Mouse (Mus musculus) small intestine, adult 2 months (tissue): Measurements from ENCODE around the gene Map4k4. TPM values are rescaled to one million over a fixed set of nuclear protein-coding genes. Genes with fewer than 3 reads are reported as not detected.

Experiments used
- H3K27ac ChIP-seq: fragments of 200-500 bp; 2 replicates; pipeline ENCODE4 v1.5.1; 2012; ENCODE audit warnings: low read depth, low read length, control low read depth, inconsistent platforms; ENCODE audit not compliant: insufficient read depth
- H3K27me3 ChIP-seq: fragments of 200-500 bp; 2 replicates; pipeline ENCODE4 v1.6.1; 2012; ENCODE audit warnings: mild to moderate bottlenecking, moderate library complexity, low read length, inconsistent platforms; ENCODE audit not compliant: control insufficient read depth, insufficient read depth
- H3K36me3 ChIP-seq: fragments of 200-500 bp; 2 replicates; pipeline ENCODE4 v1.6.1; 2012; ENCODE audit warnings: mild to moderate bottlenecking, low read length, control low read depth, inconsistent platforms; ENCODE audit not compliant: control insufficient read depth, insufficient read depth
- H3K4me1 ChIP-seq: fragments of 200-500 bp; 2 replicates; pipeline ENCODE4 v1.6.1; 2012; ENCODE audit warnings: low read length, inconsistent platforms, mixed read lengths; ENCODE audit not compliant: control insufficient read depth, insufficient read depth, insufficient read length
- H3K4me3 ChIP-seq: fragments of 200-500 bp; 2 replicates; pipeline ENCODE4 v1.5.1; 2012; ENCODE audit warnings: low read depth, mild to moderate bottlenecking, control low read depth, inconsistent platforms, low read length, moderate library complexity
- CTCF ChIP-seq: fragments of 200-500 bp; IDR thresholded peaks from 2 replicates; pipeline ENCODE4 v1.5.1; 2012; ENCODE audit warnings: low read depth, mild to moderate bottlenecking, control low read depth, inconsistent platforms, low read length, moderate library complexity, mixed read lengths; ENCODE audit not compliant: insufficient replicate concordance, insufficient read length; ENCODE audit errors: extremely low read depth
- POLR2A ChIP-seq: fragments of 200-500 bp; IDR thresholded peaks from 2 replicates; pipeline ENCODE4 v1.6.1; 2012; ENCODE audit warnings: low read depth, mild to moderate bottlenecking, control low read depth, inconsistent platforms, low read length, moderate library complexity
- WGBS: fragments of 180-500 bp; shearing (Covaris S2); methylation state at CpG from one replicate; pipeline ENCODE4 v1.1.7; 2018; 5-methylcytosine and 5-hydroxymethylcytosine counted together
- polyA plus RNA-seq: library from polyadenylated mRNA; depleted of rRNA; stranded (reverse); fragments of >200 nt; gene quantifications from 2 replicates; pipeline ENCODE4 v1.2.3, GENCODE M21; 2012

Gene Map4k4
- polyA plus RNA-seq, 1 experiment: 41.0 TPM

GRCm38 (mm10) chr1:40046600-40046999, 145.9 kb downstream of the Map4k4 start:
- WGBS: 73% methylated on average over 5 of the region's 5 CpGs
- Histone ChIP-seq H3K27ac (no peak overlapping the region), H3K36me3 (no peaks in the 10 kb centered on the region), H3K4me3 (no peak overlapping the region), H3K27me3 (no peaks in the 10 kb centered on the region), H3K4me1 (no peaks in the 10 kb centered on the region)
- TF ChIP-seq CTCF: no peak
- TF ChIP-seq POLR2A: no peak

GRCm38 (mm10) chr1:40051157-40051556, 150.4 kb downstream of the Map4k4 start:
- no peak for TF ChIP-seq POLR2A
- TF ChIP-seq CTCF: no peak
- Histone ChIP-seq H3K27me3 (no peaks in the 10 kb centered on the region), H3K4me3 (no peak overlapping the region), H3K4me1 (no peaks in the 10 kb centered on the region; the same call in 1 of the 2 replicates), H3K27ac (no peak overlapping the region), H3K36me3 (no peaks in the 10 kb centered on the region)
- WGBS: 83% methylated on average over 6 of the region's 6 CpGs

DNA sequence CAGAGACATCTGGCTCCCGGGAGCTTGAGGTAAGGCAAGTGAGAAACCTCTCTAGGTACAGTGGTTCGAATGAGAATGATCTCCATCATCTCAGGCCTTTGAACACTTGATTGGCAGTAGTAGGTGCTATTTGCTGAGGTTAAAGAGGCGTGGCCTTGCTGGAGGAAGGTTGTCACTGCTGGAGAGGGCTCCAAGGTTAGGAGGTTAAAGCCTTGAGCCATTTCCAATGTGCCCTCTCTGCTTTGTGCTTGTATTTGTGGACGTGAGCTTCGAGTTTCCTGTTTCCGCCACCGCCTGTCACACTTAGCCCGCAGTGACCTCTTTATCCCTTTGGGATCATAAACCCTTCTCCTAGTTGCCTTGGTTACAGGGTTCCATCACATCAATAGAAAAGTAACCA, 151.4 kb downstream of the Map4k4 start:
- Histone ChIP-seq H3K4me3 (no peak overlapping the region), H3K36me3 (no peaks in the 10 kb centered on the region), H3K27me3 (no peaks in the 10 kb centered on the region), H3K4me1 (no peaks in the 10 kb centered on the region; the same call in 1 of the 2 replicates), H3K27ac (no peak overlapping the region)
- WGBS: 46% methylated on average over 8 of the region's 8 CpGs
- TF ChIP-seq POLR2A (no peak), CTCF (no peak)

DNA sequence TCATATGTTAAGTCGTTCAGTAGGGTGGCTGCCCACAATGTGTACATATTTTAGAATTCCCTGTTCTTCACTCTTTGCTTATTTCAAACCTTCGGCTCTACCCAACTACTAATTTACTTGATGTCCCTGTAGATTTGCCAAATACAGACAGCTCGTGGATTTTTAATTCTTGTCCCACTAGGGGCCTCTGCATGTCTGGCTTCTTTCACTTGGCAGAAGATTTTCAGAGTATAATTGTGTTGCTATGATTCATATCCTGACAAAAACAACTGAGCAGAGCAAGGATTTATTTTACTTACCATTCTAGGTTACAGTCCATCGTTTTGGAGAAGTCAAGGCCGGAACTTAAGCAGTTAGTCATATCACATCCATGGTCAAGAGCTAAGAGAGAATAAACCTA, 152.4 kb downstream of the Map4k4 start:
- WGBS: 76% methylated on average over 5 of the region's 5 CpGs
- TF ChIP-seq POLR2A (no peak), CTCF (no peak)

DNA sequence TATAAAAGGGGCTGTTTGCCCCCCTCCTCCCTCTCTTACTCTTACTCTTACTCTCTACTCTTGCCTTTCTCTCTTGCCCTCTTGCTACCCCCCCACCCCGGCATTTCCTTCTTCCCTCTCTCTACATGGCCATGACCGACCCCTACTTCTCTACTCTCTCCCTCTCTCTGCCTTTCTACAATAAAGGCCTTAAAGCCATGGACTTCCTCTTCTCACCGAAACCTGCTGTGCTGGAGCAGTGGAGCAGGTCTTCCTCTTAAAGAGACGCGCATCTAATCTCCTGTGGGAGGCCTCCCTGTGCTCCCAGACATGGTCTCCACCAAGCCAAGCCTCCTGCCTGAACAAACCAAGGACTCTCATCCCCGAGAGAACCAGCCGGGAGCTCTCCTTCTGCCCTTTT, 154.3 kb downstream of the Map4k4 start:
- whole genome bisulfite sequencing: 76% methylated on average over 7 of the region's 7 CpGs
- Histone ChIP-seq H3K4me1 (no peaks in the 10 kb centered on the region; the same call in none of the 2 replicates), H3K4me3 (no peak overlapping the region), H3K36me3 (no peaks in the 10 kb centered on the region), H3K27me3 (no peaks in the 10 kb centered on the region), H3K27ac (no peak overlapping the region)
- no peak for TF ChIP-seq CTCF
- TF ChIP-seq POLR2A: no peak

More for the DNA sequence above, 152.4 kb downstream of the Map4k4 start:
- H3K36me3 ChIP-seq: no peaks in the 10 kb centered on the region
- no peaks in the 10 kb centered on the region; the same call in 1 of the 2 replicates for H3K4me1 ChIP-seq
- H3K4me3 ChIP-seq: no peak overlapping the region
- no peaks in the 10 kb centered on the region for H3K27me3 ChIP-seq
- no peak overlapping the region for H3K27ac ChIP-seq

DNA sequence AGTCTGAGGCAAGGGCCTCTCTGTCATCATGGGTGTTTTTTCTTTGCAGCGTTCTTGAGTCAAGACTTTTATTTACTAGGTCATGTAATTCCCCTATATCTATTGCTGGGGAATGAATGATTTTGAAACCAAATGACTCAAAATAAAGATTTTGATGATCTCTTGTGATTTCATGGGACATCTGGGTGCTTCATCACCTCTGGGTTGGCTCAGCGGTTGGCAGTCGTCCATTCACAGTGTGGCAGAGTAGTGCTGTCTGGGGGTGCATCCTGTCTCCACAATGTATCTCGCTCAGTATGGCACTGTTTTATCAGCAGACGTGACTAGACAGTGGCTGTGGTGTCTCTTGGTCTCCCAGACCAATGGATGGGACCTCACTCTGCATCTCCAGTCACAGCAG, 155.2 kb downstream of the Map4k4 start:
- no peaks in the 10 kb centered on the region for H3K36me3 ChIP-seq
- TF ChIP-seq CTCF: no peak
- TF ChIP-seq POLR2A: no peak
- no peak overlapping the region for H3K27ac ChIP-seq
- WGBS: 84% methylated on average over 5 of the region's 5 CpGs
- no peaks in the 10 kb centered on the region for H3K27me3 ChIP-seq
- H3K4me1 ChIP-seq: no peaks in the 10 kb centered on the region; the same call in none of the 2 replicates
- no peak overlapping the region for H3K4me3 ChIP-seq

DNA sequence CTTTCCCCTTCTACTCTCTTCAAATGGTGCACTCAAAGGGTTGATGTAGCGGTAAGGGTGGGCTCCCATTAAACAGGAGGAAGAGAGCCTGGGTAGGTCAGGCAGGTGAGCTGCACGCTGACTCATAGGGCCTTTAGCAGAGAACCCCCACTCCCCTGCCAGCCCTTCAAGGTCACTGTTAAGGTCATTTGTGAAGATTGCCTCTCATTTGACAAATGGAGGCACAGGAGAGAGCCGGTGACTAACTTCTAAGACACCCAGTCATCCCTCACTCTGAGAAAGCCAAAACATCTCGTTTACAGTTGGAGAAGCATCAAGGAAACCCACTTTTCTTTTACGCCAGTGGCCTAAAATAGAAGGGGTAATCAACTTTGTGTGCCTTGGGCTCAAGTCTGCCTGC, 156.6 kb downstream of the Map4k4 start:
- 62% methylated on average over 5 of the region's 5 CpGs for WGBS
- TF ChIP-seq CTCF (no peak), POLR2A (no peak)
- no peaks in the 10 kb centered on the region; the same call in none of the 2 replicates for H3K4me1 ChIP-seq

GRCm38 (mm10) chr1:40058013-40058412, 157.3 kb downstream of the Map4k4 start:
- Histone ChIP-seq H3K27ac (no peak overlapping the region), H3K4me3 (no peak overlapping the region), H3K27me3 (no peaks in the 10 kb centered on the region), H3K36me3 (no peaks in the 10 kb centered on the region), H3K4me1 (no peaks in the 10 kb centered on the region; the same call in none of the 2 replicates)
- TF ChIP-seq POLR2A: no peak
- no peak for TF ChIP-seq CTCF
- WGBS: 54% methylated on average over 11 of the region's 11 CpGs

More for the DNA sequence above, 156.6 kb downstream of the Map4k4 start:
- H3K4me3 ChIP-seq: no peak overlapping the region
- no peaks in the 10 kb centered on the region for H3K27me3 ChIP-seq
- no peak overlapping the region for H3K27ac ChIP-seq
- H3K36me3 ChIP-seq: no peaks in the 10 kb centered on the region
